Mouse (Mus musculus) forelimb bud, embryonic 11.5 days (tissue): Measurements from ENCODE around the gene Dpp6.
A peak's percentile ranks its signal among the peaks of the same experiment; 100 is the strongest.

Experiments
- DNase-seq: peaks from one replicate; pipeline ENCODE4 v3.0.0-alpha.2; 2012; ENCODE audit warnings: low read depth, low spot score

Dpp6 gene

DNA sequence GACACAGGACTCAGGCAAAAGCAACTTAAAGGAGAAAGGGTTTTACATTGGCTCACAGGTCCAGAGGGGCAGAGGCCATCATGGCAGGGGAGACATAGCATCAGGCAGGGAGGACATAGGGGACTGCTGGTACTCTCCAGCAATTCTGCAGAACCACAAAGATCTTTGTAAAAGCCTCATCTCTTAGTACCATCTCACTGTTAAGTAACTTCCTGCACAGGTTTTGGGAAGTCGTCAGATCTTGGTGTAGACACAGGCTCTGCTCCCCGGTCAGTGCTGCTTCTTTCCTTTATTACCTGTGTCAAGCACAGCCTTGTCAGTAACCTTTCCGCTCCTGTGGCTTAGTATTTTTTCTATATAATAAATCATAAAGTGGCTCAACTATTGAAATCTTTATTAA lies 377.2 kb downstream of the Dpp6 start:
- DNase-seq = no peak

DNA sequence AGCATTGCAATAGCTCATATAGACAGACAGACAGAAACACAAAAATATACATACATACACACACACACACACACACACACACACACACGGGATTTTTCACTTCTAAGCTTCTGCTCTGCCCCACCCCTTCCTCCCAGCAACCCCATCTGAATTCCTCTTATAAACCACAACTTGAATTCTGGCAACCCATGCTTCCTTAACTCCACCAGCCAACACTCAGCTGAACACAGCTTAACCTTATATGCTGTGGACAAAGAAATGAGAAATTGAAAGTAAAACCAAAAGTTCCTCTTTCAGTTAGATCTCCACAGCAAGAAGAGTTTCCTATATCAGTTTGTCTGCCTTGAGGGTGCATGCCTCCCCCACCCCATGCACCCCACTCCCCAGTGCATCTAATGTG lies 378.0 kb downstream of the Dpp6 start:
- DNase-seq = no peak

- DNase-seq = no peak
Observed at GRCm38 (mm10) chr5:27200581-27201341, 383.8 kb downstream of the Dpp6 start.

- DNase-seq = no peak
Observed at GRCm38 (mm10) chr5:27203131-27203530, 386.1 kb downstream of the Dpp6 start.

GRCm38 (mm10) chr5:27204721-27205120 lies 387.7 kb downstream of the Dpp6 start:
- DNase-seq = no peak

GRCm38 (mm10) chr5:27205754-27206153 lies 388.8 kb downstream of the Dpp6 start:
- DNase-seq = no peak

- DNase-seq = no peak
Observed at GRCm38 (mm10) chr5:27206213-27206612, 389.2 kb downstream of the Dpp6 start.

- peak; percentile 42 for DNase-seq
Observed at GRCm38 (mm10) chr5:27220116-27220515, 403.1 kb downstream of the Dpp6 start.

DNA sequence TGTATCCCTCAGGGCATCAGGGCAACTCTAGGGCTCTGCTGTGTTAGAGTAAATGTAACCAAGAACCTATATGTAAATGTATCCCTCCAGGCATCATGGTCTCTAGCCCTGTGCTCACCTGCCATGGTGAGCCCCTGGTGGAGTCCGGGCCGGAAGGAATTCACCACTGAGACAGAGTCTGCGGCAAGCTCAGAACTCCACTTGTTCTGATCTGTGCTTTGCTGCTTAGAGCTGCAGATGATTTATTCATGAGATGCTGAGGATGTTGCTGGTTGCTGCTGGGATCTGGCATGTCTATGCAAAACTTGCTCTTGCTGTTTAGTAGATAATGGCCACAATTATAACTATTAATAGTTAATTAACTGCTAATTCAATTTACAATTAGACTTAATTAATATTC lies 425.1 kb downstream of the Dpp6 start:
- no peak for DNase-seq

- no peak for DNase-seq
Observed at GRCm38 (mm10) chr5:27243226-27243625, 426.2 kb downstream of the Dpp6 start.

GRCm38 (mm10) chr5:27247793-27248192 lies 430.8 kb downstream of the Dpp6 start:
- DNase-seq = no peak

GRCm38 (mm10) chr5:27248685-27249084 lies 431.7 kb downstream of the Dpp6 start:
- no peak for DNase-seq

DNA sequence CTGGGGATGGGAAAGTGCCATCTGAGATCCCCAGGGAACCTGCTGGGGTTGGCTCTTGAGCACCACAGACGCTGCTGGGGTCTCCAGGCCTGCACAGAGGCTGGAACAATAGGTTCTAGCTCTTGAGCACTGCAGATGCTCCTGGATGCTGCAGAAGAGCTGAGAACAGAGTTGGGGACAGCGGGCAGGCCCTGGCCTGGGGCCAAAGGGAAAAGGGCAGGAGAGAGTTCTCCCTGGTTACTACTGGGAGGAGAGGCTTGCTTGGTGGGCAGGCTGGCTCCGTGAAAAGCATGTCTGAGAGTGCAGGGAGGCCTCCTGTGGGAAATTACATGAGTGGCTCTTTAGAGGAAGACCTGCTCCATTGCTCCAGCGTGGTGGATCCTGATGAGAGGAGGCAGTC lies 432.9 kb downstream of the Dpp6 start:
- no peak for DNase-seq

- no peak for DNase-seq
Observed at GRCm38 (mm10) chr5:27250906-27251305, 433.9 kb downstream of the Dpp6 start.

GRCm38 (mm10) chr5:27251361-27251760 lies 434.4 kb downstream of the Dpp6 start:
- DNase-seq = no peak

GRCm38 (mm10) chr5:27255247-27255646 lies 438.2 kb downstream of the Dpp6 start:
- no peak for DNase-seq

DNA sequence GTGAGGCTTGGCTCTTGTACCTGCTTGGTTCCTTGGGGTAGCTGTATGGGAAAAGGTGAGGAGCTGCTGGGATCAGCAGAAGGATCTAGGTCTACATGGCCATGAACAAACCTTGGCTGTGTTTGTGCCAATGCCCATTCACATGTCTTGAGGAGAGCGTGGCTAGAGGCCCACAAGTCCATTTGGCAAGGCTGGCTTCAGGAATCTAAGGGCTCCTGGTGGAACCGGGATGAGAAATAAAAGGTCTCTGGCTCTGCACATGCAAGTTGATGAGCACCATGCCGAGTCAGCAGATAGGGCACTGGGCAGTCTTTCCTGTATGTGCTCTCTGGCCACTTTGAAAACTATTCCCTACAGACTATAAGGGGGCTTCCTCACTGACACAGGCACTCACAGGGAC lies 441.6 kb downstream of the Dpp6 start:
- no peak for DNase-seq

DNA sequence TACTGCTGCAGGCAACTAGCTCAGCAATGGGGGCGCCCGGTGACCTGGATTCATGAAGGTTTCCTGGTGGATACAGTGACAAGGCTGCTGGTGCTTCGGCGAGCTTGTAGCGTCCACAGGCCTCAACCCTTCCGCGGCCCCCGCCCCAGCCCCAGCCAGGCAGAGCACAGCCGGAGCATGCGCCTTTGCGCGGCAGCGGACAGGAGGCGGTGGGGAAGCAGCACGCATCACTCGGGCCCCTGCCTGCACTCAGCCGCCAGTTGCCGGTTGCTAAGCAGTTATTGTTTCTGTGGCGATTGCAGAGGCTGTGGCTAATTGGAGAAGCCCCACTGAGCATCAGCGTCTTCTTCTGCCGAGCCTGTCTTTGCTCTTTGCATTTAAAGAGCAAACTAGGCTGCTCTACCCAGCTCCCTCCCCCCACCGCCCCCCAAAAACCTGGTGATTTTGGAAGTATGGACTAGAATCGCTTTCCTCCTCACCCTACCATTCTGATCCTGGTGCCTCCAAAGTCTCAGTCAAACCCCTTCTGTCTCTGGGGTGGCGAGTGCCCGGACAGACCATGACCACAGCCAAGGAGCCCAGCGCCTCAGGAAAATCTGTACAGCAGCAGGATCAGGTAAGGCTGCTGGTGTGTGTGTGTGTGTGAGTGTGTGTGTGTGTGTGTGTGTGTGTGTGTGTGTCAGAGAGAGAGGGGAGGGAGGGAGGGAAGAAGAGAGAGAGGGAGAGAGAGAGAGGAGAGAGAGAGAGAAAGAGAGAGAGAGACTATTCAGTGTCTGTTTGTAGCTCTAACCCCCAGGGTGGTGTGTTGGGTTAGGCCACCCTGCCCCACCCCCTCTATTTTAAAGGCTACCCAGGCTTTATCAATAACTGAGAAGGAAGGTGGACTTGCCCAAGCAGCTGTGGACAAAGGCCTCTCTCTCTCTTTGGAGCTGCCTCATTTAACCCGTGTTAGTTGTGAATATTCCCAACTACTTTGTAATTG lies 445.0 kb downstream of the Dpp6 start:
- DNase-seq = peak; percentile 24

- DNase-seq = no peak
Observed at GRCm38 (mm10) chr5:27262751-27263150, 445.7 kb downstream of the Dpp6 start.

- DNase-seq = no peak
Observed at GRCm38 (mm10) chr5:27265281-27265680, 448.3 kb downstream of the Dpp6 start.

GRCm38 (mm10) chr5:27271336-27271735 lies 454.3 kb downstream of the Dpp6 start:
- no peak for DNase-seq

DNA sequence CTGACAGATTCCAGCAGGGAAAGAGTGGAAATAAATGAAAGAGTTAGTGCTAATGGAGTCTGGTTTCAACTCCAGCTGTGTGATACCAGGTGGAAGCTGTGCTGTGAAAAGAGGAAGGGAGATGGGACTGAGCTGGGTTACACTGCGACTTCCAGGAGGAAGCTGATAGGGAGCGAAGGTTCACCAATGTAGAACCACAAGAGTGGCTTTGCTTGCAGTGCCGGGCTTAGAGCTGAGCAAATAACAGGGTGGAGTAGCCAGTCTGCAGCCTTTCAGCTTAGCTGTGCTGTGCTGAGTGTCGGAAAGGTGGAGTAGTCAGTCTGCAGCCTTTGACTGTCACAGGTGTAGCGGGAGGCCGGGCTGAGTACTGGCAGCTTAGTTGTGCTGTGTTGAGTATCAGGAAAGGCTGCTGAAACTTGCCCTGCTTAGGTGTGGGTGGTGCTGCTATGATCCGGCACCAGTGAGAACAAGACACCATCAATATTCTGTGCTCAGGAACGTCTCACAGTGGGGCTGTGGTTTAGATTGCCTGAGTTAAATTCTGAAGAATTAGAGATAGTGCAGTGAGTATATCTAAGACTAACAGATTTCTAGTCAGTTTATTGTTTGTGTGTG lies 457.9 kb downstream of the Dpp6 start:
- no peak for DNase-seq
